Mouse (Mus musculus): Measurements from ENCODE around the gene Gm5286.
"Not testable (repeated sequence)": the region's sequence is repeated elsewhere in the genome, so short reads cannot be mapped to it uniquely, and the experiment has no call there.

Gene Gm5286

DNA sequence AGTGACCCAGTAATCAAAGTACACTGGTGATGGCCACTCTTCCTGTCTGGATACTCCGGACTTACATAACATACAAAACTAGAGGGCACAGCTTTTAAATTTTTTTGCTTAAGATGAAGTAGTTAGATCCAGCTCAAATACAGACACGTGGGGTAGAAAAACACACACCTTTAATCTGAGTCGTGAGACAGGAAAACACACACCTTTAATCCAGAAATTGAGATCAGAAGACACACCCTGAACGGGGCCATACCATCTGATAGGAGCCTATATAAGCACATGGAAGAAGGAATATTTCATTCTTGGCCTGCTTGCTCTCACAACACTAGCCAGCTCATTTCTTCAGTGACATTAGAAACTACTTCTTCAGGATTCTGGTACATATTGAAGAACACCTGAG lies at the start of gene Gm5286:
Gene Gm5286 (plus strand): TSS at position 301 of the 400 bp plus-strand sequence.
- not testable (repeated sequence) for DNase-seq (ENCODE audit: low spot score in 2 of 2)

DNA sequence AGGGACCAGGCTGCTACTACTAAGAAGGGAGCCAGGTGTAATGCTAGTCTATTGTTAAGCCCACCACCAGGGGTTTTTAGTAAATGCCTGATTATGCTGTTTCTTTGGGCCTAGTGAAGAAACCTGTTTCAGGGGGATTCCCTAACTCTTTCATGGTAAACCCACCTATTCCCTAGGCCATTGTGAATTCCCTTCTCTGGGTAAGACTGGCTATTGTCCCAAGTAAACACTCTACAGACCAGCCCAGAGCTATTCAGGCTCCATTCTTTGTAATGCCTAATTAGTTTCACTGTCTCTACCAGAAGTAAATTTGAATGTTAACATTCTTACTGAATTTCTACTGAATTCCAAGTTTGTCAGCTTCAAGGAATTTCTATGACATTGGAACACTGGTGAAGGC lies 29.2 kb upstream of the Gm5286 start:
- DNase-seq (ENCODE audit: low spot score in 2 of 2), result not testable (repeated sequence)

DNA sequence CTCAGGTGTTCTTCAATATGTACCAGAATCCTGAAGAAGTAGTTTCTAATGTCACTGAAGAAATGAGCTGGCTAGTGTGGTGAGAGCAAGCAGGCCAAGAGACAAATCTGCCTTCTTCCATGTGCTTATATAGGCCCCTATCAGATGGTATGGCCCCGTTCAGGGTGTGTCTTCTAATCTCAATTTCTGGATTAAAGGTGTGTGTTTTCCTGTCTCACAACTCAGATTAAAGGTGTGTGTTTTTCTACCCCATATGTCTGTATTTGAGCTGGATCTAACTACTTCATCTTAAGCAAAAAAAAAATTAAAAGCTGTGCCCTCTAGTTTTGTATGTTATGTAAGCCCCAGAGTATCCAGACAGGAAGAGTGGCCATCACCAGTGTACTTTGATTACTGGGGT lies 18.4 kb upstream of the Gm5286 start, which contains the start of gene Gm10696:
Gene Gm10696 (minus strand): TSS at position 101 of the 400 bp plus-strand sequence.
- DNase-seq (ENCODE audit: low spot score in 2 of 2), result not testable (repeated sequence)
